Mouse (Mus musculus): ENCODE measurements around the gene Wfs1. TPM values are rescaled to one million over a fixed set of nuclear protein-coding genes. Genes with fewer than 3 reads are reported as not detected.
"Not testable (repeated sequence)": the region's sequence is repeated elsewhere in the genome, so short reads cannot be mapped to it uniquely, and the experiment has no call there.

Gene Wfs1
- polyA plus RNA-seq, 1 experiment from 2014 or later: 23.8 TPM

DNA sequence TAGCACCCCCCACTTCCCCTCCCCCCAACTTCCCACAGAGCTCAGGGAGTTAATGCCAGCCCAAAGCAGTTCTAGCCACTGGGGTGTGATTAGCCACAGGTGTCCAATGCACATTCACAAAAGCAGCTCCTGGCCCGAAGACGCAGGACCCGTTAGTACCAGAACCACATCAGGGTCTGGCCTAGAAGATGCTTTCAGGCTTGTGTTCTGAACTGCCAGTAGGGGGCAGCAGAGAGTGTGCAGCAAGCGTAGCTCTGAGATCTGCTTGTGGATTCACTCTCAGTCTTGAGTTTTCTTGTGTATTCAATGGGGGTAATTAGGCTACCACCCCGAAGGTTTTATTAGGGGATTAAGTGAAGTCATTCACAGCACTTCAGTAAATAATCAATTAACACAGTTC is 42.6 kb downstream of the Wfs1 start:
- H3K9me3 ChIP-seq (replicated peaks; ENCODE audit: control insufficient read depth, low read length): no peaks in the 10 kb centered on the region
- no peak for ATAC-seq (replicated peaks; ENCODE audit: insufficient number of reproducible peaks, low FRiP score, low TSS enrichment)
- no peak overlapping the region for H3K9ac ChIP-seq (ENCODE audit: low read depth, low read length)
- no peaks in the 10 kb centered on the region for H3K36me3 ChIP-seq (ENCODE audit: control insufficient read depth, insufficient read depth, low read length)
- WGBS (ENCODE audit: insufficient replicate concordance): 15% methylated on average over 5 of the region's 5 CpGs
- no peaks in the 10 kb centered on the region for H3K4me1 ChIP-seq (ENCODE audit: control insufficient read depth, insufficient read depth, low read length)
- H3K27ac ChIP-seq (ENCODE audit: low read depth, low read length): no peak overlapping the region
- peaks cover 5% of the 10 kb centered on the region; the same call in 1 of the 2 replicates for H3K27me3 ChIP-seq (ENCODE audit: control insufficient read depth, insufficient read depth, low read length)
- no peak overlapping the region for H3K4me2 ChIP-seq
- no peak overlapping the region for H3K4me3 ChIP-seq (ENCODE audit: low read depth, low read length)

DNA sequence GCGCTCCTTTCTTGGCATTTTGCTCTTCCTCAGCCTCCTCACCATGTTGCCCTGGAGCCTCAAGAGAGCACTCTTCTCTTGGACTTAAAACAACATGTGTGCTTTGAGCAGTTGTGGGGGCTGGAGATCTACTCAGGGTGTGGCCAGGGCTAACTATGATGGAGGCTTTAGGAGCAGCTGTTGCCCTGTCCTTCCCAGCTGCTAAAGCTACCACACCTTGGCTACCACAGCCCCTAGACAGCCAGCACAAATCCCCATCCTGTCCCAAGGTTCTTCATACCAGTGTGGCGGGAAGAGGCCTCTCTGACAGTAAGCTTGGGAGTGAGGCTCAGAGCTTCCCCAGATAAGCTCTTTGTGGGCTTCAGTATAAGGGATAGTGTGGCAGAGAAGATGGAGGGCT is 43.3 kb downstream of the Wfs1 start:
- Histone ChIP-seq H3K27ac (ENCODE audit: low read depth, low read length) (no peak overlapping the region), H3K4me2 (no peak overlapping the region), H3K4me1 (ENCODE audit: control insufficient read depth, insufficient read depth, low read length) (no peaks in the 10 kb centered on the region), H3K27me3 (ENCODE audit: control insufficient read depth, insufficient read depth, low read length) (peaks cover 5% of the 10 kb centered on the region; the same call in 1 of the 2 replicates), H3K9ac (ENCODE audit: low read depth, low read length) (no peak overlapping the region), H3K4me3 (ENCODE audit: low read depth, low read length) (no peak overlapping the region), H3K36me3 (ENCODE audit: control insufficient read depth, insufficient read depth, low read length) (no peaks in the 10 kb centered on the region), H3K9me3 (replicated peaks; ENCODE audit: control insufficient read depth, low read length) (no peaks in the 10 kb centered on the region)
- WGBS (ENCODE audit: insufficient replicate concordance): 79% methylated on average over 2 of the region's 2 CpGs
- ATAC-seq (replicated peaks; ENCODE audit: insufficient number of reproducible peaks, low FRiP score, low TSS enrichment): no peak

GRCm38 (mm10) chr5:36945102-36945701 is 43.8 kb downstream of the Wfs1 start:
- Histone ChIP-seq H3K9me3 (replicated peaks; ENCODE audit: control insufficient read depth, low read length) (no peaks in the 10 kb centered on the region), H3K27ac (ENCODE audit: low read depth, low read length) (no peak overlapping the region), H3K27me3 (ENCODE audit: control insufficient read depth, insufficient read depth, low read length) (peaks cover 5% of the 10 kb centered on the region; the same call in 1 of the 2 replicates), H3K9ac (ENCODE audit: low read depth, low read length) (no peak overlapping the region), H3K4me2 (no peak overlapping the region), H3K4me1 (ENCODE audit: control insufficient read depth, insufficient read depth, low read length) (no peaks in the 10 kb centered on the region), H3K36me3 (ENCODE audit: control insufficient read depth, insufficient read depth, low read length) (no peaks in the 10 kb centered on the region), H3K4me3 (ENCODE audit: low read depth, low read length) (no peak overlapping the region)
- ATAC-seq (replicated peaks; ENCODE audit: insufficient number of reproducible peaks, low FRiP score, low TSS enrichment): no peak
- whole genome bisulfite sequencing (ENCODE audit: insufficient replicate concordance): 47% methylated on average over 8 of the region's 8 CpGs

DNA sequence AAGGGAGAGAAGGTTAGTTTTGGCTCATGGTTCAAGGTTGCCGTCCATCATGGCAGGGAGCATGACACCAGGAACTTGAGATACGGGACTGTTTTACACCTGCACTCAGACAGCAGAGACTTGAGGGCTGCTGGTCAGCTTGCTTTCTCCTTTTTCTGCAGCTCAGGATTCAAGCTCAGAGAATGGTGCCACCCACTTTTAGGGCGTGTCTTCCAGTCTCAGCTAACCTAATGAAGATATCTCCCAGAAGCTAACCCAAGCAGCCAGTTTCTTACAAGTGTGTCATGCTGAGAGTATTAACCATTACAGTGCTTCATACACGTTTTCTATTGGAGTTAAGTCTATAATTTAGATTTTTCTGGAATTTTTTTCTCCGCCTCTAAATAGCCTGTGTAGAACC is 44.5 kb downstream of the Wfs1 start:
- Histone ChIP-seq H3K27me3 (ENCODE audit: control insufficient read depth, insufficient read depth, low read length) (peaks cover 5% of the 10 kb centered on the region; the same call in 1 of the 2 replicates), H3K9me3 (replicated peaks; ENCODE audit: control insufficient read depth, low read length) (no peaks in the 10 kb centered on the region), H3K4me2 (no peak overlapping the region), H3K4me1 (ENCODE audit: control insufficient read depth, insufficient read depth, low read length) (no peaks in the 10 kb centered on the region), H3K9ac (ENCODE audit: low read depth, low read length) (no peak overlapping the region), H3K36me3 (ENCODE audit: control insufficient read depth, insufficient read depth, low read length) (no peaks in the 10 kb centered on the region), H3K27ac (ENCODE audit: low read depth, low read length) (no peak overlapping the region), H3K4me3 (ENCODE audit: low read depth, low read length) (no peak overlapping the region)
- 59% methylated on average over 5 of the region's 5 CpGs for WGBS (ENCODE audit: insufficient replicate concordance)
- no peak for ATAC-seq (replicated peaks; ENCODE audit: insufficient number of reproducible peaks, low FRiP score, low TSS enrichment)

DNA sequence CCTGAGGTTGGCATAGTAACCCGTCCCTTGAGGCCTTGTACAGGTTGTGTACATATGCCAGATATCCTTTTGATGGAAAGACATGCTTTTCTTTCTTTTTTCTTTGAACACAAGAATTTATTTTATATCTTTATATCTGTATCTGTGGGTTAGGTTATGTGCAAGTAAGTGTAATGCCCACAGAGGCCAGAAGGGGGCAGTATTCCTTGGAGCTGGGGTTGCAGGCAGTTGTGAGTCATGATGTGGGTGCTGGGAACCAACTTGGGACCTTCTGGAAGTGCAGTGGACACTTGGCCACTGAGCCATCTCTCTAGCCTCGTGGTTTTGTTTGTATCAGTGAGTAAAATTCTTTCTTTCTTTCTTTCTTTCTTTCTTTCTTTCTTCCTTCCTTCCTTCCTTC is 46.6 kb downstream of the Wfs1 start:
- H3K27ac ChIP-seq (ENCODE audit: low read depth, low read length): no peak overlapping the region
- no peaks in the 10 kb centered on the region for H3K36me3 ChIP-seq (ENCODE audit: control insufficient read depth, insufficient read depth, low read length)
- H3K4me3 ChIP-seq (ENCODE audit: low read depth, low read length): no peak overlapping the region
- 78% methylated on average over 2 of the region's 2 CpGs for WGBS (ENCODE audit: insufficient replicate concordance)
- H3K9me3 ChIP-seq (replicated peaks; ENCODE audit: control insufficient read depth, low read length): no peaks in the 10 kb centered on the region
- no peak for ATAC-seq (replicated peaks; ENCODE audit: insufficient number of reproducible peaks, low FRiP score, low TSS enrichment)
- no peak overlapping the region for H3K9ac ChIP-seq (ENCODE audit: low read depth, low read length)
- no peak overlapping the region for H3K4me2 ChIP-seq
- no peaks in the 10 kb centered on the region for H3K27me3 ChIP-seq (ENCODE audit: control insufficient read depth, insufficient read depth, low read length)
- H3K4me1 ChIP-seq (ENCODE audit: control insufficient read depth, insufficient read depth, low read length): no peaks in the 10 kb centered on the region

GRCm38 (mm10) chr5:36938991-36939390 is 50.0 kb downstream of the Wfs1 start:
- not testable (repeated sequence) for H3K27me3 ChIP-seq (ENCODE audit: control insufficient read depth, insufficient read depth, low read length); H3K9ac ChIP-seq (ENCODE audit: low read depth, low read length); H3K9me3 ChIP-seq (replicated peaks; ENCODE audit: control insufficient read depth, low read length); H3K27ac ChIP-seq (ENCODE audit: low read depth, low read length); H3K4me2 ChIP-seq; H3K36me3 ChIP-seq (ENCODE audit: control insufficient read depth, insufficient read depth, low read length); H3K4me3 ChIP-seq (ENCODE audit: low read depth, low read length); ATAC-seq (replicated peaks; ENCODE audit: insufficient number of reproducible peaks, low FRiP score, low TSS enrichment)
- peaks cover 13% of the 10 kb centered on the region for H3K4me1 ChIP-seq (ENCODE audit: control insufficient read depth, insufficient read depth, low read length)
- 67% methylated on average over 2 of the region's 2 CpGs for WGBS (ENCODE audit: insufficient replicate concordance)

GRCm38 (mm10) chr5:36938021-36938420 is 51.0 kb downstream of the Wfs1 start:
- H3K4me2 ChIP-seq: no peak overlapping the region
- H3K36me3 ChIP-seq (ENCODE audit: control insufficient read depth, insufficient read depth, low read length): no peaks in the 10 kb centered on the region
- peaks cover 13% of the 10 kb centered on the region for H3K4me1 ChIP-seq (ENCODE audit: control insufficient read depth, insufficient read depth, low read length)
- no peak overlapping the region for H3K4me3 ChIP-seq (ENCODE audit: low read depth, low read length)
- no peaks in the 10 kb centered on the region for H3K9me3 ChIP-seq (replicated peaks; ENCODE audit: control insufficient read depth, low read length)
- no peak overlapping the region for H3K27ac ChIP-seq (ENCODE audit: low read depth, low read length)
- WGBS (ENCODE audit: insufficient replicate concordance): 85% methylated on average over 5 of the region's 5 CpGs
- H3K27me3 ChIP-seq (ENCODE audit: control insufficient read depth, insufficient read depth, low read length): no peaks in the 10 kb centered on the region; the same call in 1 of the 2 replicates
- no peak for ATAC-seq (replicated peaks; ENCODE audit: insufficient number of reproducible peaks, low FRiP score, low TSS enrichment)
- no peak overlapping the region for H3K9ac ChIP-seq (ENCODE audit: low read depth, low read length)

- peaks cover 13% of the 10 kb centered on the region for H3K4me1 ChIP-seq (ENCODE audit: control insufficient read depth, insufficient read depth, low read length)
- H3K27me3 ChIP-seq (ENCODE audit: control insufficient read depth, insufficient read depth, low read length): no peaks in the 10 kb centered on the region; the same call in 1 of the 2 replicates
- ATAC-seq (replicated peaks; ENCODE audit: insufficient number of reproducible peaks, low FRiP score, low TSS enrichment): no peak
- no peak overlapping the region for H3K9ac ChIP-seq (ENCODE audit: low read depth, low read length)
- H3K4me3 ChIP-seq (ENCODE audit: low read depth, low read length): no peak overlapping the region
- no peaks in the 10 kb centered on the region for H3K36me3 ChIP-seq (ENCODE audit: control insufficient read depth, insufficient read depth, low read length)
- no peaks in the 10 kb centered on the region for H3K9me3 ChIP-seq (replicated peaks; ENCODE audit: control insufficient read depth, low read length)
- H3K27ac ChIP-seq (ENCODE audit: low read depth, low read length): no peak overlapping the region
- 44% methylated on average over 7 of the region's 7 CpGs for WGBS (ENCODE audit: insufficient replicate concordance)
- H3K4me2 ChIP-seq: no peak overlapping the region; the same call in 1 of the 2 replicates
Observed at GRCm38 (mm10) chr5:36936548-36936947, 52.5 kb downstream of the Wfs1 start.
